Mouse (Mus musculus) testis, adult 2 months (tissue): Measurements from ENCODE around the gene Stk16.
A peak's percentile ranks its signal among the peaks of the same experiment; 100 is the strongest.

Source experiments
- CTCF ChIP-seq: fragments of 200-500 bp; IDR thresholded peaks from 2 replicates; pipeline ENCODE4 v1.5.1; 2012; ENCODE audit warnings: low read depth, mild to moderate bottlenecking, inconsistent platforms, low read length, moderate library complexity; ENCODE audit not compliant: control insufficient read depth, insufficient read depth, insufficient replicate concordance
- POLR2A ChIP-seq: fragments of 200-500 bp; IDR thresholded peaks from 2 replicates; pipeline ENCODE4 v1.6.1; 2012; ENCODE audit warnings: low read depth, mild to moderate bottlenecking, inconsistent platforms, low read length, moderate library complexity; ENCODE audit not compliant: control insufficient read depth

- TF ChIP-seq POLR2A (no peak), CTCF (peak; percentile 12; the same call in 1 of the 2 replicates)
Observed at GRCm38 (mm10) chr1:75253029-75253428, 42.4 kb downstream of the Stk16 start.
